Mouse (Mus musculus) liver, embryonic 16.5 days (tissue): ENCODE results near the gene Sv2c. TPM values are rescaled to one million over a fixed set of nuclear protein-coding genes. Genes with fewer than 3 reads are reported as not detected.

Experiments used
- ATAC-seq: fragments of 200-750 bp; cut with Nextera tagmentation; 2 replicates; pipeline ENCODE4 v1.8.0; 2017; ENCODE audit warnings: low read depth, mild to moderate bottlenecking, moderate number of reproducible peaks, moderate library complexity
- H3K27ac ChIP-seq: fragments of 300-500 bp; sonication (generic); 2 replicates; pipeline ENCODE4 v1.5.1; 2014; ENCODE audit warnings: mild to moderate bottlenecking, low read length
- H3K27me3 ChIP-seq: fragments of 300-500 bp; sonication (generic); 2 replicates; pipeline ENCODE4 v1.6.1; 2014; ENCODE audit warnings: low read depth, low read length, mixed read lengths; ENCODE audit not compliant: control insufficient read depth, insufficient read depth
- H3K36me3 ChIP-seq: fragments of 300-500 bp; sonication (generic); 2 replicates; pipeline ENCODE4 v1.6.1; 2014; ENCODE audit warnings: mild to moderate bottlenecking; ENCODE audit not compliant: control insufficient read depth, insufficient read depth
- H3K4me1 ChIP-seq: fragments of 300-500 bp; sonication (generic); 2 replicates; pipeline ENCODE4 v1.6.1; 2014; ENCODE audit warnings: low read depth, low read length, mixed read lengths; ENCODE audit not compliant: control insufficient read depth
- H3K4me2 ChIP-seq: fragments of 300-500 bp; sonication (generic); 2 replicates; pipeline ENCODE4 v1.6.1; 2014; ENCODE audit warnings: low read depth, low read length, mixed read lengths
- H3K4me3 ChIP-seq: fragments of 300-500 bp; sonication (generic); 2 replicates; pipeline ENCODE4 v1.5.1; 2014; ENCODE audit warnings: low read depth, mild to moderate bottlenecking, low read length
- H3K9ac ChIP-seq: fragments of 300-500 bp; sonication (generic); 2 replicates; pipeline ENCODE4 v1.6.1; 2014; ENCODE audit warnings: low read depth, low read length
- H3K9me3 ChIP-seq: fragments of 300-500 bp; sonication (generic); replicated peaks from 2 replicates; pipeline ENCODE4 v1.6.1; 2016; ENCODE audit warnings: low read length; ENCODE audit not compliant: control insufficient read depth
- WGBS: fragments of 180-500 bp; shearing (Covaris S2); extraction: QIAGEN DNeasy Blood & Tissue Kit; methylation state at CpG from one replicate; pipeline ENCODE4 v1.1.7; 2014; ENCODE audit not compliant: insufficient replicate concordance; 5-methylcytosine and 5-hydroxymethylcytosine counted together
- polyA plus RNA-seq: library from polyadenylated mRNA; unstranded; fragments of >200 nt; fragmentation: Nextera tagmentation; extraction: Ambion mirVana; gene quantifications from 2 replicates; pipeline ENCODE4 v1.2.1, GENCODE M21; 2015

Sv2c gene
- polyA plus RNA-seq, 1 experiment from 2014 or later: 0.18 TPM

GRCm38 (mm10) chr13:95966791-95967190, 165.6 kb downstream of the Sv2c start:
- WGBS: 81% methylated on average over 6 of the region's 6 CpGs
- no peak overlapping the region for H3K27ac ChIP-seq
- H3K27me3 ChIP-seq: no peaks in the 10 kb centered on the region
- H3K4me2 ChIP-seq: no peak overlapping the region
- H3K36me3 ChIP-seq: no peaks in the 10 kb centered on the region
- no peak overlapping the region for H3K9ac ChIP-seq
- peaks cover 53% of the 10 kb centered on the region for H3K4me1 ChIP-seq
- no peak for ATAC-seq
- H3K9me3 ChIP-seq: no peaks in the 10 kb centered on the region
- no peak overlapping the region for H3K4me3 ChIP-seq

GRCm38 (mm10) chr13:95965596-95965995, 166.8 kb downstream of the Sv2c start:
- peak overlapping the region; percentile 88 for H3K27ac ChIP-seq
- WGBS: 46% methylated on average over 6 of the region's 6 CpGs
- no peaks in the 10 kb centered on the region for H3K27me3 ChIP-seq
- H3K9ac ChIP-seq: peak overlapping the region; percentile 22
- H3K36me3 ChIP-seq: no peaks in the 10 kb centered on the region
- peaks cover 61% of the 10 kb centered on the region for H3K4me1 ChIP-seq
- no peak for ATAC-seq
- H3K9me3 ChIP-seq: no peaks in the 10 kb centered on the region
- peak overlapping the region; percentile 13; the same call in 1 of the 2 replicates for H3K4me3 ChIP-seq
- peak overlapping the region; percentile 51 for H3K4me2 ChIP-seq

- Histone ChIP-seq H3K9ac (peak overlapping the region; percentile 42), H3K4me2 (peak overlapping the region; percentile 51), H3K4me1 (peaks cover 64% of the 10 kb centered on the region), H3K27me3 (no peaks in the 10 kb centered on the region), H3K4me3 (peak overlapping the region; percentile 13; the same call in 1 of the 2 replicates), H3K36me3 (no peaks in the 10 kb centered on the region), H3K9me3 (no peaks in the 10 kb centered on the region), H3K27ac (peak overlapping the region; percentile 90)
- ATAC-seq: peak; percentile 90
- 20% methylated on average over 10 of the region's 10 CpGs for WGBS
These were observed 167.2 kb downstream of the Sv2c start for GRCm38 (mm10) chr13:95965162-95965561.

- peak overlapping the region; percentile 42 for H3K9ac ChIP-seq
- no peaks in the 10 kb centered on the region for H3K9me3 ChIP-seq
- H3K27ac ChIP-seq: peak overlapping the region; percentile 90
- peak overlapping the region; percentile 51 for H3K4me2 ChIP-seq
- no peaks in the 10 kb centered on the region for H3K27me3 ChIP-seq
- H3K4me1 ChIP-seq: peaks cover 69% of the 10 kb centered on the region
- 34% methylated on average over 8 of the region's 8 CpGs for WGBS
- no peaks in the 10 kb centered on the region for H3K36me3 ChIP-seq
- no peak for ATAC-seq
- H3K4me3 ChIP-seq: no peak overlapping the region
These were observed 168.2 kb downstream of the Sv2c start for GRCm38 (mm10) chr13:95964226-95964625.

GRCm38 (mm10) chr13:95963671-95964070, 168.7 kb downstream of the Sv2c start:
- no peak for ATAC-seq
- H3K4me3 ChIP-seq: no peak overlapping the region
- peaks cover 69% of the 10 kb centered on the region for H3K4me1 ChIP-seq
- no peak overlapping the region for H3K9ac ChIP-seq
- WGBS: 35% methylated on average over 1 of the region's 1 CpGs
- no peaks in the 10 kb centered on the region for H3K9me3 ChIP-seq
- H3K36me3 ChIP-seq: no peaks in the 10 kb centered on the region
- peak overlapping the region; percentile 90 for H3K27ac ChIP-seq
- H3K27me3 ChIP-seq: no peaks in the 10 kb centered on the region
- no peak overlapping the region for H3K4me2 ChIP-seq

GRCm38 (mm10) chr13:95961905-95962304, 170.5 kb downstream of the Sv2c start:
- Histone ChIP-seq H3K9ac (peak overlapping the region; percentile 71; the same call in 1 of the 2 replicates), H3K4me1 (peaks cover 62% of the 10 kb centered on the region), H3K27ac (0 out of 2 replicates have a peak overlapping the region, but pooled peaks have one; percentile 18), H3K9me3 (no peaks in the 10 kb centered on the region), H3K36me3 (no peaks in the 10 kb centered on the region), H3K4me3 (peak overlapping the region; percentile 62), H3K27me3 (no peaks in the 10 kb centered on the region), H3K4me2 (peak overlapping the region; percentile 87)
- no peak for ATAC-seq
- WGBS: 23% methylated on average over 7 of the region's 7 CpGs

- 18% methylated on average over 29 of the region's 29 CpGs for WGBS
- H3K4me2 ChIP-seq: peak overlapping the region; percentile 87
- peak overlapping the region; percentile 62 for H3K4me3 ChIP-seq
- no peaks in the 10 kb centered on the region for H3K9me3 ChIP-seq
- peak overlapping the region; percentile 77 for H3K27ac ChIP-seq
- H3K4me1 ChIP-seq: peaks cover 64% of the 10 kb centered on the region
- no peak for ATAC-seq
- peak overlapping the region; percentile 71 for H3K9ac ChIP-seq
- no peaks in the 10 kb centered on the region for H3K27me3 ChIP-seq
- H3K36me3 ChIP-seq: no peaks in the 10 kb centered on the region
These were observed 171.1 kb downstream of the Sv2c start for GRCm38 (mm10) chr13:95961191-95961791.

- H3K9me3 ChIP-seq: no peaks in the 10 kb centered on the region
- no peaks in the 10 kb centered on the region for H3K27me3 ChIP-seq
- H3K4me2 ChIP-seq: peak overlapping the region; percentile 87
- H3K4me3 ChIP-seq: peak overlapping the region; percentile 62
- H3K4me1 ChIP-seq: peaks cover 59% of the 10 kb centered on the region
- no peak for ATAC-seq
- H3K9ac ChIP-seq: peak overlapping the region; percentile 71
- no peaks in the 10 kb centered on the region for H3K36me3 ChIP-seq
- peak overlapping the region; percentile 77 for H3K27ac ChIP-seq
- under 1% methylated on average over 10 of the region's 10 CpGs for WGBS
These were observed 171.7 kb downstream of the Sv2c start for GRCm38 (mm10) chr13:95960477-95961185.
